Mouse (Mus musculus) spleen, postnatal 14 days (tissue): Measurements from ENCODE around the gene Rbfox1.

Experiments used
- DNase-seq, 2 experiments: peaks; one replicate each; pipeline ENCODE4 v3.0.0; 2021 to 2022; ENCODE audit warnings: low spot score in 2 of 2

Rbfox1 gene

DNA sequence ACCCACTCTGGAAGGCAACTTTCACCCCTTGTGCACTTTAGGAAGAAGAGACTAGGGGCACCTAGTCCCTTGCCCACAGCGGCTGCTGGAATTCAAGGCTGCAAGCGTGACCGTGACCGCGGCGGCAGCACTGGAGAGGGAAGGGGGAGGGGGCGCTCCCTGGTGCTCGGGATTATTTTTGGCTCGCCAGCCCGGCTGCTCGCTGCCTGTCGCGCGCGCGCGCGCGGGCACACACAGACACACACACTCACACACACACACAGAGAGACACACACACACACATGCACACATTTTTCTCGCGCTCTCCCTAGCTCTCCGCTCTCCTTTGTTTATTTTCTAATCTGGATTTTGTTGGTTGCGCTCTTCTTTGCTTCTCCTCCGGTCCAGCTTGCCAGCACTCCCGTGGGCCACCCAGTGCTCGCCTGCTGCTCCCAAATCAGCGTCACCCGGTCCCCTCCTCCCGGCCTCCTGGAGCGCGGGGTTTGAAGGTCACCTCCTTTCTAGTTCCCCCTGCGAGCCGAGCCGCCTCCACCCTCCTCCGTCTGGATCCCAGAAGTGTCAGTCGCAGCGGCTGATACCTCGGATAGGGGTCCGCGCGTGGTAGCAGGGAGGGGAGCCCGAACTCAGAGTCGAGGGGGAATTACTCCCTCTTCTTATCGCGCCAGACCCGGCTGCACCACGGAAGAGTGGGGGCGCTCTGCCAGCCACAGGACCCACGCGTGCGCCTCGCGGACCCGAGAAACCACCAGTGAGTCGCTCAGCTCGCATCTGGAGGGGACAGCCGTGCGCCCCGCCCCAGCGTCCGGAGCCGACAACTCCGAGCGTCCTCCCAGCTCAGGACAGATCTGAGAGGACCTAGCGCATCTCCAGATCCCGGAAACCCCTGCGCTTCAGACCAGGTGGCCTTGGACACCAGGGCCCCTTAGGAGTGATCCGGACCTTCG is at the start of gene Rbfox1:
Rbfox1 (plus strand) TSS at position 610 of the 944 bp plus-strand sequence.
- DNase-seq: no peak

DNA sequence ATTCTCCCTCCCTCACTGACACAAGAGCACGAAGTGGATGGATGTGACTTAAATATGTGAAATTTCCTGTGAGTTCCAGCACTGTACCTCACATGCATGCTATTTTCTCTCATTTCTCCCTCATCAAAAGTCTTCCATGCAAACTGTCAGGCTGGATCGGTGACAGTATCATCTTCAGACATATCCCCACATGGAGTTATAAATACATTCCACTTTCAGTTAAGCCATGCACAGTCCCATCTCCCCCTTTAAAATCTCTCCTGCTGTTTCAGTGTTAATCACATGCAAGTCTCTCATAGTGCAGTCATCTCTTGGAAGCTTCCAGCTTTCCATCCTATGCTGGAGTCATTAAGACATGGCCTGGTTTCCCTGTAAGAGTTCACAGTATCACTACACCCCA is 48.4 kb upstream of the Rbfox1 start:
- no peak for DNase-seq

DNA sequence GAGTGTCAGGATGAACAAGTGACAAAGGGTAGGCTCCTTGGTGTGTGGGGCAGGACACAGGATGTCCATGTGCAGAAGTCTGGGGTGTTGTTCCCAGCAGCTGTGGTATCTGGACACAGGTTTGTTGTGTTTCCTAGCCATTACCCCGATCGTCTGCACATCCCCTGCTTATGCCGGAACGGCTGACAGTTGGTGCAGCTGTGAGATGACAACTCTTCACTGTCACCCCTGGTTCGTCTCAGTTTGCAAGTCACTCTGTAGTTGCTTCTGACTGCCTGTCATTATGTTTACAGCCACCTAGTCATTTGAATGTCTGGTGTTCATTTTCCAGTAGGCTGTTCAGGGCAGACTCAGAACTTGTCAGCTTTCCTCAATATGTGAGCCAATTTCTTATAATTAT is 44.0 kb upstream of the Rbfox1 start:
- no peak for DNase-seq

- no peak for DNase-seq
These were observed 39.5 kb upstream of the Rbfox1 start for GRCm38 (mm10) chr16:5845645-5846044.

- no peak for DNase-seq
These were observed 32.1 kb upstream of the Rbfox1 start for GRCm38 (mm10) chr16:5853055-5853454.

DNA sequence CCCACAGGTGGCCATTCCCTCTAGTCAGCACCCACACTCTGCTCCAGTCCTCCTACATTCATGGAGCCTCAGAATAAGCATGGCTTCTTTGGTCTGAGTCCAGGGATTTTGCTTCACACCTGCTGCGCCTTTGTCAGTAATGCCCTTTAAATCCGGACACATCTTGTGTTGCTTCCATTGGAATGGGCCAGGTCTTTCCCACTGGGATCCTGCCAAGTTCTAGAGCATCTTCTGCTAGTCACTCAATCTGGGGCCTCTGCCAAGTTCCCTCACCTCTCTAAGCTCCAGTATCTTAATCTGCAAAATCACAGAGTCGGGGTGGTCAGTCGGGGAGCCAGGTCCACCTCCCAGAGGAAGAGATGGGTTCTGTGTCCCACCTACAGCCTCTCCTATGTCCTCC is 20.8 kb upstream of the Rbfox1 start:
- no peak for DNase-seq

DNA sequence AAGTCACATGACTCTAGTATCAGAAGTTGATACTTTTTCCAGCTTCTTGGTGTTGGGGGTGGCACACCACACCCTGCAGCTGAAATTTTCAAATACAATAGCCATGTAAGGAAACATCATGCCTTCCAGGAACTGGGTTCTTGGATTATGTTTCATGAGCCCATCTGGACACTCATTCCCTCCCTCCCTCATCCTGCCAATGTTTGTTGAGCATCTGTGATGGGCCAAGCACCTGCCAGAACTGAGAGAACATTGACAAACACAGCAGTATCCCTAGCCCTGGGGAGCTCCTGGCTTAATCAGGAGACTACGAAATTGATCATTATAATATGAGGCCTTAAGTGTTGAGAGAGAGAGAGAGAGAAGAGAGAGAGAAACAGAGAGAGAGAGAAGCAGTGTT is 18.2 kb upstream of the Rbfox1 start:
- DNase-seq: no peak

- DNase-seq: no peak
These were observed 14.8 kb upstream of the Rbfox1 start for GRCm38 (mm10) chr16:5870391-5870790.

DNA sequence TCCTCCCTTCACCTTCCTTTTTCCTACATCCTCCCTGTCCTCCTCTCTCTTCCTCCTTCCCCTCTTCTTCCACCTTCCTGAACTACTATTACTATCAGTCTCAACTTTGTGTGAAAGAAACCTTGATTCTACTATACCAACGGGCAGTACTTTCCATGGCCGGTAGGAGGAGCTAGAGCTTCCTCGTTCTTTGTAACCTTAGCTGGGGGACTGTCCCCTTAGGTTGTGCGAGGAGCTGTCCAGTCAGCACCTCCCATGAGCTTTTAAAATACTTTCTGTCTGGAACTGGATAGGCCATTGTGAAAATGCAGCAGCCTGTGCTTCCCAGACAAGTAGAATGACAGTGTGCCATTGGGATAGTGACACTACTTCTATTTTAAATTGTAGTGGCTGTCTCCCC is 3.3 kb upstream of the Rbfox1 start:
- peak in 1 of 2 experiments; percentile 3 for DNase-seq

DNA sequence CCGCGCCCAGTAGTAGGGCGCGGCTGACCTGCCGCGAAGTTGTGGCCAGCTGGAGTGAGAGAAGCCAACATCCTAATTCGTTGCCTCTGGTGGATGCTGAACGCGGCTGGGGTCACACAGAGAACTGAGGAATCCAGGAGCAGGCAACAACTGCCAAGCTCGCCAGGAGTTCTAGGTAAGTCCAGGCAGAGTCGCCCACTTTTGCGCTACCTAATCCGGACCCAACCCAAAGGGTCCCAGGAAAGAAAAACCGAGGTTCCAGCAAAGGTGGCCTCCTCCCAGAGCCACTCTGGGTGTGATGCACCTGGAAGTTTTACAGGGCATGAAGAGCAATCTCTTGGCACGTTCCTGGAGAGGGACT is 515 bp downstream of the Rbfox1 start:
- no peak for DNase-seq

DNA sequence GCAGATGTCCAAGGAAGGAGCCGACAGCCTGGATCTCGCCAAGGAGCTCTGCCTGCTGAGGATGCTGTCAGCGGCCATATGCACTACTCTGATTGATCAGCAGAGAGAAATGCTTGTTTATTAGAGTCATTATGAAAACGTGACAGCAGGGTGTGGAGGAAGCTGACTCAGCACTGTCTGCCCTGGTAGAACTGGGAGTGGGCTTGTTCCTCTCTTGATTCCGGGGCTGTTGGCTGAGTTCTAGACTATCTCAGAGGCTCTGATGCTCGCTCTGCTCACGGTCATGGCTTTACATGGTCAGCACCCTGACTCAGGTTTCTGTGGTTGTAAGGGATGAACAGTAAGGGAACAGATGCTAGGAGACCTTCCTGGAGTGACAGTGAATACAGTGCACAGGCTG is 10.4 kb downstream of the Rbfox1 start:
- DNase-seq: no peak

GRCm38 (mm10) chr16:5898330-5898729 is 13.2 kb downstream of the Rbfox1 start:
- DNase-seq: no peak

DNA sequence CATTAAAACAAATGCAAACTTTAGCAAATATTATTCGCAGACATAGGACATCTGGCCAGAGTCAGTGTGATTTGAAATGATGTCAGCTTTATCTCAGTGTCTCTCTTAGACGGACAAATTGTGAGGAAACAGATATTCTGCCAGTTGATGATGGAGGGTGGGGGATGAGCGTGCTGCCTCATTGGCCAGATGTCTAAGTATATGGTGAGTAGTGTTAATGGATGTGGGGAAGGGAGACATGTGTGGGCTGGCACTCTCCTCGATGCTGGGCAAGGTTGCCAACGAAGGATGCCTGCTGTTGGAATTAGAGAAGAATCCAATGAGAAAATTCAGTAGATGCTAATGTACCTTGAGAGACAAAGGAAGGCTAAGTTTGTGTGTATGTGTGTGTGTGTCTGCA is 25.6 kb downstream of the Rbfox1 start:
- no peak for DNase-seq

DNA sequence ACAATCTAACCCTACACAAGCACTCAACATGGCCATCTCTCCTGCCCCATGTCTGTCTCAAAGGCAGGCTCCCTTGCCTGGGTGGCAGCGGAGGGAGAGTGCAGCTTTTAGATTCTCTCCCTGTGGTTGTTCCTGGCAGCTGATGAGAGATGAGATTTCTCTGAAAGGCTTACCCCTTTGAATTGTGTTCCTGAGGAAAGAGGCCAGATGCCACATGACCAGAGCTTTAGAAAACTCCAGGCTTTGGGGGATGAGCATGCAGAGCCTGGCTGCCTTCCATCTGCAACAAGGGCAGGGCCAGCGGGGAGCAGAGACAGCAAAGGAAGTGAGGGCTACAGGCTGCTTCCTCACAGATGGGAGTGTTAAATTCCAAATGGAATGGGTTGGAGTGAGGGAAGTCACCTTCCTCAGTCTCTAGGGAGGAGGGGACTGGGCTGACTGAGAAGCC is 26.7 kb downstream of the Rbfox1 start:
- DNase-seq: no peak

- DNase-seq: no peak
These were observed 32.8 kb downstream of the Rbfox1 start for GRCm38 (mm10) chr16:5917937-5918336.

DNA sequence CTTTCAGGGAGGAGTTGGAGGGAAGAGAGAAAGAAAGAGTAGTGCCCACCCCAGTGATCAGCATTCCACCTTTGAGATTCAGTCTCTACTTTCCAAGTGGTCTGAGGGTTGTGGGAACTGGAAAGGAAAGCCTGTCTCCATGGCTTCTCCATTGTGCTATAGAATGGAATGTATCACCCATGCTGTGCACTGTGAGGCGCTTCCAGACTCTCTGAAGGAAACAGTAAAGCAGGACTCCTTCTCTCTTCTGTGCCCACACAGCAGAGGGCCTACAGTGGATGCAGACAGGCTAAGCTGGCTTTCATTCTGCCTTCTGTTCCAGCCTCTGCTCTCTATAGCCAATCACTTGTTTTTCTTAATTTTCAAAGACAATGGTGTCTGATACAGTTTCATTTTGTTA is 41.8 kb downstream of the Rbfox1 start:
- DNase-seq: no peak

DNA sequence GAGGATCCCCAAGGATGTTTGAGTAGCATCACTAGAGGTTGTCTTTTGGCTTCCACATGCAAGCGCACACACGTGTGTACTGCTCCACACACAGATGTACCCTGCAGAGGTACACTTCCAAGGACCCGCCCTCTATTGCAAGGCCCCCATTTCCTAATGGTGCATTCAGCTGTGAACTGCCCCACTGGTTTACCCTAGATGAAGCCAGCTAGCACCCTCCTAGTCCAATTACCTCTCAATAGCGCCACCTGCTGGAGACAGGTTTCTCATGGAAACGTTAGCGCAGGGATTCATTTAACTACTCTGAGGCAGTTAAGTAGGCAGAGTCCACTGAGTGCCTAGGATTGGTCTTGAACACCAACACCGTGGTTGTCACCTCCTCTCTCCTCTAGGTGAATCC is 46.5 kb downstream of the Rbfox1 start:
- peak in 1 of 2 experiments; percentile 3 for DNase-seq

GRCm38 (mm10) chr16:5940016-5940415 is 54.9 kb downstream of the Rbfox1 start:
- DNase-seq: no peak

DNA sequence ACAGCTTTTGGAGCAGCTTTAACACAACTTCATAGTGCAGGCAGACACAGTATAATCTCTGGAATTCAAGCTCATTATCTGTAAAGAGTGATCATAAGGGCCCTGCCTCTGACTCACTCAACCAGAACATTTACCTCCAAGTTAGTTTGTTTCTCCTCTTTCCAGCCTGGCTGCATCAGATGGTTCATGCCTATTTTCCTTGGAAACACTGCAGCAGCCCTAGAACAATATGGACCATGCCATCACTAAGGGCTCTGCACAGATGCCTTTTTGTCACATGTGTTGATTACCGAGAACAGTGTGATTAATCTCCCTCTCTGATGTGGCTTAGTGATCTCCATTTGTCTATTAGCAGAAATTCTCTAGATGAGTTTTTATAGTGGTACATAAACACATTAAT is 60.5 kb downstream of the Rbfox1 start:
- no peak for DNase-seq

GRCm38 (mm10) chr16:5953106-5953505 is 68.0 kb downstream of the Rbfox1 start:
- no peak for DNase-seq

DNA sequence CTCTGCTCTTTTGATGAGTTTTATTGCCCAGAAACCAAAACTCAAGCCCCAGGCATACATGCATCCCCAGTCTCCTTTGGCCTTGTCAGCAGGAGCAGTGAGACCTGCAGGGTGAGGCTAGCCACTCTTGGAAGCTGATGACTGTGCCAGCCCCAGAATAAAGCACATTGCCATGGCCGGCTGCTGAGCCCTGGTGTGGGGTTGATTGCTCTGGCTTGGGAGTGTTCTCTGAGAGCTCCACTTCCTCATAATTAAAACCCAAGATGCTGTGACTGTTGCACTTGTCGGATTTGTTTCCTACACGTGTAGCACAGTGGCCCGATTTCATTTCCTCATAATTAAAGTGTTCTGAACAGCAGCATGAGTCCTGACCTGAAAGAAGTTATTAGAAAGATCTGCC is 72.3 kb downstream of the Rbfox1 start:
- no peak for DNase-seq

DNA sequence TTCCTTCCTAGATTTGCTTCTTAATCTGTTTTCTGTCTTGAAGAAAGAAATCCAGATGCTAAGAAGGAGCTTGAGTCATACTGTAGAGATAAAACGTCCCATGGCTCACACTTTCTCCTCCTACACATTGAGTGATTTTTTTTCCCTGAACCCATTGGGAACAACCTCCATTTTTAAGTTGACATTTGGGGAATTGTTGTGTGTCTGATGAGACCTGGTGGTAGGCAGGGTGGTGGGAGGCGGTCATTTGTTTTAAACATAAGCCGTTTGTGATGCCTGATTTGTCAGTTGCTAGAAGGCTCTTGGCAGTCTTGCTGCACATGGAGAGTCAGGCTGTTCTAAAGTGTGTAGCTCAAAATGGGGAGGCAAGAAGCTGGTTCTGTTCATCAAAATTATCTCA is 76.6 kb downstream of the Rbfox1 start:
- DNase-seq: no peak

- DNase-seq: no peak
These were observed 89.0 kb downstream of the Rbfox1 start for GRCm38 (mm10) chr16:5974172-5974571.
